Mouse (Mus musculus) C2C12 (cell line): ENCODE data around the gene Srsf6.

Experiments used
- CEBPB ChIP-seq: IDR thresholded peaks from one replicate; pipeline ENCODE4 v1.6.1; 2011; ENCODE audit warnings: low read depth, mild to moderate bottlenecking, control low read depth, moderate library complexity
- CTCF ChIP-seq: IDR thresholded peaks from one replicate; pipeline ENCODE4 v1.5.1; 2011; ENCODE audit not compliant: control insufficient read depth, insufficient read depth, insufficient read length
- FOSL1 ChIP-seq: IDR thresholded peaks from one replicate; pipeline ENCODE4 v1.8.0; 2011; ENCODE audit warnings: mild to moderate bottlenecking, low read length; ENCODE audit not compliant: poor library complexity, insufficient read depth, severe bottlenecking
- MYOG ChIP-seq: IDR thresholded peaks from one replicate; pipeline ENCODE4 v1.6.1; 2011; ENCODE audit not compliant: control insufficient read depth, insufficient read length; ENCODE audit errors: extremely low read depth
- USF1 ChIP-seq: IDR thresholded peaks from one replicate; pipeline ENCODE4 v1.6.1; 2011; ENCODE audit warnings: low read depth, mild to moderate bottlenecking, control low read depth, moderate library complexity

GRCm38 (mm10) chr2:162985923-162986322, 54.6 kb downstream of the Srsf6 start:
- TF ChIP-seq MYOG, result no peak
- no peak for TF ChIP-seq CTCF
- TF ChIP-seq CEBPB, result no peak
- no peak for TF ChIP-seq USF1
- no peak for TF ChIP-seq FOSL1
